Mouse (Mus musculus) liver, postnatal 0 days (tissue): Measurements from ENCODE around the gene Cyb5b.

ENCODE experiments used
- CTCF ChIP-seq: sonication (generic); IDR thresholded peaks from 2 replicates; pipeline ENCODE4 v1.5.1; 2016; ENCODE audit warnings: antibody characterized with exemption, low read depth
- EP300 ChIP-seq: IDR thresholded peaks from 2 replicates; pipeline ENCODE4 v1.6.1; 2016; ENCODE audit warnings: antibody characterized with exemption, low read depth, mild to moderate bottlenecking

- no peak for TF ChIP-seq CTCF
- no peak for TF ChIP-seq EP300
These were observed 82.8 kb downstream of the Cyb5b start for GRCm38 (mm10) chr8:107233251-107233650.
